Mouse (Mus musculus): ENCODE data around the gene Actb.

Actb gene

DNA sequence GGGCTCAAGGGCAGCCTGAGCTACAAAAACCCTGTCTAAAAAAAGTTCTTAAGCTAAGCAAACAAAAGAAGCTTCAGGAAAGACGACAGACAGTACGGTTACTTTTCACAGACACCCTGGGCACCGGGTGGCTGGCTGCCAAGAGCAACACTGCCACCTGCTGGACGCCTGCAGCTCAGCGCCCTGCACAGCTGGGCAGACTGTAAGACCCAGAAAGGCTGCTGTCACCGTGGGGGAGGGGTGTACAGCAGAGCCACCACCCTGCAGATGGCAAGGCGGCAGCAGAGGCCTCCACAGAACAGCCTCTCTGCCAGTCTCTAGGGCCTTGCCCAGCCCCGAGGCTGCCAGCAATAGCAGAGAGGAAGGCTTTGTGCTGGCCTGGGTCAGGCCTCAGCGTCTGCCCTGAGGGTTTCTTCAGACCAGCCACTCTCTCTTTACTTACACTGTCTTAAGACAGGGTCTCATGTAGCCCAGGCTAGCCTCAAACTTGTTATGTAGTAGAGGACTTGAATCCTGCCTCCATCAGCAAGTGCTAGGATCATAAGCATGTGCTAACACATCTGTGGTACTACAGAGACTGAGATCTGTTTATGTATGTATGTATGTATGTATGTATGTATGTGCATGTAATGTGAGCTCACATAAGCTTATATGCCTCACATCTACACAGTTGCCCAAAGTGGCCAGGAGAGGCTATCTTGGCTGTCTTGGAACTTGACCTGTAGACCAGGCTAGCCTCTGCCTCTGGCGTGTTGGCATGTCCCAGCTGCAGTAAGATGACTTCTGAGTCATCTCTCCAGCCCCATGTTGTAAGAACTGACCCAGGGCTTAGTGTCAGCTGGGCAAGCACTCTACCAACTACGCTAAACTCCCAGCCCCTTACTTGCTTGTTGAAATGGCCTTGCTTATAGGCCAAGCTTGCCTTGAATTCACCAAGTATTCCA lies 28.9 kb downstream of the Actb start:
- DNase-seq, result peak; percentile 87 to 93

DNA sequence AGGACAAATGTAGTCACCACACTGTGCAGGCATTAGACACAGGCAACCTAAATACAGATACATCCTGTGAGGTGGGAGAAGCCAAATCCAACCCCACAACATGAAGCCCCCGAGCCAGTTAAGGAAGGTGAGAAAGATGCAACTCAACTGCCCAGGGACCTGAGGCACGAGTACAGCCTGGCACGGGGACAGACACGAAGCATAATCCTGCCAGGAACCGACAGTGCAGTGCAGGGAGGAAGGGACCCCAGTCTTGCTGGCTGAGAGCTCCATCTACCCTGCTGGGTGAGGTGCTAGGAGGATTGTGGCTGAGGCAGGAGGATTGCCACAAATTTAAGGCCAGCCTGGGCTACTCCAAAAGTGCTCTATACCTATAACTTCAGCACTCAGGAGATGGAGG lies 29.7 kb downstream of the Actb start:
- DNase-seq, result peak in 1 of 2 experiments; percentile 55

- DNase-seq, result peak in 1 of 2 experiments; percentile 64
Measured at GRCm38 (mm10) chr5:142875513-142875905, 31.0 kb downstream of the Actb start.

DNA sequence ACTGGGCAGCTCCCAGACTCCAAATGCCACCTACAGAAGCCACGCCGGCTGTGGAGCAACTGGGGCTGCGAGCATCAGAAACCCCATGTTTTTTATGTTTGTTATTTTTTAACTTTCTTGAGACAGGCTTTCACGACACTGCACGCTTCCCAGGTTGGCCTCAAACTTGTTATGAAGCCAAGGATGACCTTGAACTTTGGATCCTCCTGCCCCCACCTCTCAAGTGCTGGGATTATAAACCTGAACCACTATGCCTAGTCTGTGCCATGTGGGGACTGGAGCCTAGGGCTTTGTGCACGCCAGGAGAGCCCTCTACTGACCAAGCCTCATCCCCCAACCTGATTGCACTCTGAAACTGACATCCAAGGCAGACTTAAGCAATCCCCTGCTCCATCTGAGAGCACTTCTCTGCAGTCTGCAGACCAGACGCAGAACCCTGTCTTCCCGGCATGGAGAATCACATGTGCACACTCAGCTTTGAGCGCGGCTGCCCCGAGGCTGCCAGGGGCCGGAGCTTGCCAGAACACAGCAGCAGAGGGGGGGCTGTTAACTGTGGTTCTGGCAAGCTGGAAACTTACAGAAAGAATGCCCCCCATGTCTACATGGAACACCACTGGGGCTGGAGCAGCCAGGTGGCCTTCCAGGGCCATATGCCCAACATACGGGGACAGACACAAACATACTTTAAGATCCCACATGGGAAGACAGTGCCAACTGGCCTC lies 31.6 kb downstream of the Actb start:
- peak; percentile 54 to 60 for DNase-seq

- DNase-seq, result no peak
Measured at GRCm38 (mm10) chr5:142873718-142874117, 32.8 kb downstream of the Actb start.

- no peak for DNase-seq
Measured at GRCm38 (mm10) chr5:142871765-142872164, 34.8 kb downstream of the Actb start.

DNA sequence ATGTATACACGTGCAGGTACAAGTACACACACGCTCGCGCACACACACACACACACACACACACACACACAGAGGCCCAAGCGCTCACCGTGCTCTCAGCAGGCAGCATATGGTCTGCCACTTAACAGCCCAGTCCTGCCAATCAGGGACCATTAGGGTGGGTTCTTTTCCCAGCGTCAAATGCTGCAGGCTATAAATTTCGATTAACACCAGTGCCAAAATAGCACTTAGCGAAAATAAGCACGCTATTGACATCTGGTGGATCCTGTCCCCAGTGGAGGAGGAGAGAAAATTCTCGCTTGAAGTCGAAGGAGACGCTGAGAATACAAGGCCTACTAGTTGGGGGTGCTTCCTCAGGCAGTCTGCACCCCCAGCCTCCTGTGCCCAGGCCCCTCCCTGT lies 37.1 kb downstream of the Actb start:
- DNase-seq, result no peak

GRCm38 (mm10) chr5:142857763-142858229 lies 48.8 kb downstream of the Actb start:
- DNase-seq, result peak; percentile 88 to 93

DNA sequence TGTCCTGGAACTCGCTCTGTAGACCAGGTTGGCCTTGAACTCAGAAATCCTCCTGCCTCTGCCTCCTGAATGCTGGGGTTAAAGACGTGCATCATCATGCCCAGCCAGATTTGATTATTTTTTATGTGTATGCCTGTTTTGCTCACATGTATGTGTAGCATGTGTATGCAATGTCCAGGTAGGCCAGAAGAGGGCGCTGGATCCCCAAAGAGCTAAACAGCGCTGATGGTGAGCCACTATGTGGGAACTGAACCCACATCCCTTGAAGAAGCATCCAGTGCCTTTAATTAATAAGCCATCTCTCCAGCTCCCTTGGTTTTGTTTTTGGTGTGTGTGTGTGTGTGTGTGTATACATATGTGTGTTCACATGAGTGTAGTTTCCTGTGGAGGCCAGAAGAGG lies 50.1 kb downstream of the Actb start:
- DNase-seq, result peak in 1 of 2 experiments; percentile 42

GRCm38 (mm10) chr5:142854877-142855276 lies 51.7 kb downstream of the Actb start:
- DNase-seq, result peak; percentile 71 to 87

DNA sequence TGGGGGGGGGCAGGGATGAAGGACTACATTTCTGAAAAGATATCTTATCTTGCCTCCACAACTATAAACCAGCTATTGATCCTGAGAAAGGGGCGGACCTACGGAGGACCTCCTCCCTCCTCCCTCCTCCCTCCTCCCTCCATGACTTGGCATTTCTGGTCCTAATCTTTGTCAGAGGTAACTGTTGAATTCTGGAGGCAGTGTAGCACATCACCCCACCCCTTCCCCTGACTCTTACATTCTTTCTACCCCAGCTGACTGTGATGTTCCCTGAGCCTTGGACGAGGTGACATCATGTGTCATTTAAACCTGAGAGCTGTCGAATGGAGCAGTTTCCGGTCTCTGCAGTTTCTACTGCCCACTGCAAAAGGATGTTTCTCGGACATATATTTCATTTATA lies 53.0 kb downstream of the Actb start:
- DNase-seq, result no peak
